ENCODE assay signal across 25 mouse cellular contexts in genomic region chr10:117459041-117459475, GRCm38 (mm10).
"Had no signal": no experiment of that assay in that cellular context is flagged by ENCODE, and none has a peak within 500 bp of the region (broad histone marks: within the 10 kb centered on the region; RNA-seq: fewer than 3 reads in every experiment).

No protein-coding gene starts in this region.

- H3K9me3 ChIP-seq: heart, embryonic 13.5 days; heart, embryonic 15.5 days; hindbrain, embryonic 13.5 days; hindbrain, embryonic 15.5 days; kidney, embryonic 15.5 days; limb, embryonic 13.5 days; limb, embryonic 15.5 days had no signal

- H3K36me3 ChIP-seq: heart, embryonic 13.5 days; heart, embryonic 15.5 days; hindbrain, embryonic 13.5 days; hindbrain, embryonic 15.5 days; kidney, embryonic 15.5 days; limb, embryonic 13.5 days; limb, embryonic 15.5 days had no signal

- DNase-seq: gastrocnemius, postnatal 14 days; gastrocnemius, postnatal 36 days; heart, adult 11 months; heart, adult 2 months; heart, postnatal 14 days; heart, postnatal 36 days; kidney, adult 11 months; kidney, adult 2 months; kidney, adult 9 months; kidney, postnatal 14 days; kidney, postnatal 36 days; layer of hippocampus, adult 9-11 months; layer of hippocampus, postnatal 36 days; left cerebral cortex, postnatal 4 days had no signal

- H3K4me2 ChIP-seq: heart, embryonic 11.5 days; heart, embryonic 13.5 days; heart, embryonic 15.5 days; hindbrain, embryonic 13.5 days; hindbrain, embryonic 15.5 days; kidney, embryonic 15.5 days; limb, embryonic 13.5 days; limb, embryonic 15.5 days had no signal

- H3K4me1 ChIP-seq: heart, embryonic 15.5 days; hindbrain, embryonic 13.5 days had no signal

- H3K9ac ChIP-seq: heart, embryonic 13.5 days; heart, embryonic 15.5 days; hindbrain, embryonic 13.5 days; hindbrain, embryonic 15.5 days; kidney, embryonic 15.5 days; limb, embryonic 13.5 days; limb, embryonic 15.5 days had no signal

- H3K27me3 ChIP-seq: heart, embryonic 15.5 days; hindbrain, embryonic 13.5 days; hindbrain, embryonic 15.5 days; kidney, embryonic 15.5 days; limb, embryonic 15.5 days had no signal

- H3K27ac ChIP-seq: heart, adult 2 months; heart, embryonic 13.5 days; heart, embryonic 15.5 days; hindbrain, embryonic 13.5 days; hindbrain, embryonic 15.5 days; hindbrain, postnatal 0 days; kidney, embryonic 15.5 days; kidney, postnatal 0 days; limb, embryonic 13.5 days; limb, embryonic 15.5 days had no signal

- H3K4me3 ChIP-seq: heart, adult 2 months; heart, embryonic 13.5 days; heart, embryonic 15.5 days; hindbrain, embryonic 13.5 days; hindbrain, embryonic 15.5 days; kidney, embryonic 15.5 days; limb, embryonic 13.5 days; limb, embryonic 15.5 days had no signal

- ATAC-seq: hindbrain, postnatal 0 days; intestine, embryonic 16.5 days had no signal
